Mouse (Mus musculus): ENCODE results near the gene Apoc4.

DNA sequence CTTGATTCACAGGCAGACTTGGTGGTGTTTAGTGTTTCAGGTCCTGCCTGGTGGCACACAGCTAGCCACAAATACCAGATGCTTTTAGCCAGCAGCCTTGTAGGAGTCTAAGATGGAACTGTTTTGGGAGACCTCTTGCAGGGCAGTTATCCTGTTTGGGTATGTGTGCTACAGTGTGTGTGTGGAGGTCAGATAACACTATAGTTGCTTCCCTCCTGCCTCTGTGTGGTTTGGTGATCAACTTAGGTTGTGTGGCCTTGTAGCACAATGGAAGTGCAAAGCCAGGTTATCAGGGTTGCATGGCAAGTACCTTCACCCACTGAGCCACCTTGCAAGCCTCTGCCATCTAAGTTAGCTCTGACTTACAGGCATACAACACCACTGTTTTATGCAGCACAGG lies 48.6 kb downstream of the Apoc4 start:
- TF ChIP-seq CTCF (IDR thresholded peaks at IDR 0.05; ENCODE audit: control insufficient read depth, insufficient read depth, low read length), result no peak
- TF ChIP-seq POLR2A (IDR thresholded peaks at IDR 0.05; ENCODE audit: borderline replicate concordance, control insufficient read depth, low read depth, low read length), result no peak

All from bone marrow, adult 2 months (tissue).